ENCODE assay signal across 16 mouse cellular contexts in genomic region chr11:64880674-64881073, GRCm38 (mm10).
DNase-seq lines count a peak whose midpoint lies in the region; ATAC-seq and TF ChIP-seq lines count a peak whose summit lies in the region.
"Had no signal": no experiment of that assay in that cellular context is flagged by ENCODE, and none has a peak within 500 bp of the region (broad histone marks: within the 10 kb centered on the region; RNA-seq: fewer than 3 reads in every experiment).

No protein-coding gene starts in this region.

- no peak for ATAC-seq in heart, embryonic 12.5 days (ENCODE audit: insufficient number of reproducible peaks, low FRiP score)
- no peak for ATAC-seq in midbrain, postnatal 0 days (ENCODE audit: low FRiP score)
- no peak for ATAC-seq in midbrain, embryonic 16.5 days
- ATAC-seq in kidney, embryonic 16.5 days (ENCODE audit: low FRiP score, low TSS enrichment): no peak
- ATAC-seq: hindbrain, embryonic 16.5 days had no signal

- no peak for TF ChIP-seq POLR2A in thymus, adult 2 months (IDR thresholded peaks at IDR 0.05; ENCODE audit: control insufficient read depth, extremely low read depth, insufficient read depth, low read length, poor library complexity)

- H3K27me3 ChIP-seq in heart, embryonic 12.5 days (replicated peaks): 0 out of 2 replicates have a peak, but pooled peaks cover 3% of the 10 kb centered on the region
- no peaks in the 10 kb centered on the region for H3K27me3 ChIP-seq in midbrain, postnatal 0 days (ENCODE audit: insufficient read depth, low read length)
- H3K27me3 ChIP-seq in midbrain, embryonic 16.5 days (ENCODE audit: control insufficient read depth, insufficient read depth, low read depth, low read length): no peaks in the 10 kb centered on the region
- no peaks in the 10 kb centered on the region for H3K27me3 ChIP-seq in thymus, adult 2 months (ENCODE audit: control insufficient read depth, insufficient read depth, low read length)
- H3K27me3 ChIP-seq in kidney, embryonic 16.5 days (ENCODE audit: insufficient read depth, low read length): no peaks in the 10 kb centered on the region
- H3K27me3 ChIP-seq: embryonic facial prominence, embryonic 12.5 days had no signal

- DNase-seq in heart, adult 11 months: peak; percentile 46
- no peak for DNase-seq in midbrain, postnatal 0 days (ENCODE audit: low spot score)
- peak; percentile 9 for DNase-seq in thymus, adult 2 months
- no peak for DNase-seq in kidney, adult 9 months
- DNase-seq: adrenal gland, adult 2 months; cerebellum, adult 8-10 months; heart, adult 18-20 months; lung, adult 18-20 months; right cerebral cortex, postnatal 4 days had no signal

- no peaks in the 10 kb centered on the region for H3K36me3 ChIP-seq in heart, embryonic 12.5 days
- no peaks in the 10 kb centered on the region for H3K36me3 ChIP-seq in midbrain, postnatal 0 days (ENCODE audit: insufficient read depth, low read length)
- no peaks in the 10 kb centered on the region for H3K36me3 ChIP-seq in midbrain, embryonic 16.5 days (ENCODE audit: control insufficient read depth, insufficient read depth, low read length)
- H3K36me3 ChIP-seq in thymus, adult 2 months (ENCODE audit: control insufficient read depth, insufficient read depth, low read length): no peaks in the 10 kb centered on the region
- no peaks in the 10 kb centered on the region for H3K36me3 ChIP-seq in kidney, embryonic 16.5 days (ENCODE audit: insufficient read depth, low read length)
- H3K36me3 ChIP-seq: embryonic facial prominence, embryonic 12.5 days; limb, embryonic 12.5 days had no signal

- H3K9me3 ChIP-seq in heart, embryonic 12.5 days (replicated peaks): no peaks in the 10 kb centered on the region
- H3K9me3 ChIP-seq in midbrain, postnatal 0 days (ENCODE audit: low read length): no peaks in the 10 kb centered on the region
- no peaks in the 10 kb centered on the region for H3K9me3 ChIP-seq in midbrain, embryonic 16.5 days (replicated peaks; ENCODE audit: control insufficient read depth, low read length, poor library complexity, severe bottlenecking)
- H3K9me3 ChIP-seq in kidney, embryonic 16.5 days (ENCODE audit: low read length): no peaks in the 10 kb centered on the region
- H3K9me3 ChIP-seq: embryonic facial prominence, embryonic 12.5 days; limb, embryonic 12.5 days had no signal

- 20% methylated on average over 8 of the region's 8 CpGs for WGBS in heart, embryonic 12.5 days
- whole genome bisulfite sequencing in midbrain, postnatal 0 days: 29% methylated on average over 8 of the region's 8 CpGs
- 42% methylated on average over 8 of the region's 8 CpGs for WGBS in midbrain, embryonic 16.5 days
- WGBS in thymus, adult 2 months: 33% methylated on average over 8 of the region's 8 CpGs
- WGBS in kidney, embryonic 16.5 days: 53% methylated on average over 8 of the region's 8 CpGs

- no peak overlapping the region for H3K27ac ChIP-seq in heart, embryonic 12.5 days (ENCODE audit: poor library complexity, severe bottlenecking)
- no peak overlapping the region for H3K27ac ChIP-seq in midbrain, postnatal 0 days (ENCODE audit: low read depth, low read length)
- H3K27ac ChIP-seq in midbrain, embryonic 16.5 days (ENCODE audit: low read length): no peak overlapping the region
- no peak overlapping the region for H3K27ac ChIP-seq in thymus, adult 2 months (ENCODE audit: control insufficient read depth, insufficient read depth, low read length)
- H3K27ac ChIP-seq in kidney, embryonic 16.5 days (ENCODE audit: low read length): no peak overlapping the region
- H3K27ac ChIP-seq: embryonic facial prominence, embryonic 12.5 days; limb, embryonic 12.5 days; macrophage had no signal

- H3K9ac ChIP-seq in heart, embryonic 12.5 days: no peak overlapping the region
- H3K9ac ChIP-seq in midbrain, postnatal 0 days (replicated peaks; ENCODE audit: low read length, poor library complexity, severe bottlenecking): no peak overlapping the region
- H3K9ac ChIP-seq in midbrain, embryonic 16.5 days (ENCODE audit: low read depth, low read length): no peak overlapping the region
- H3K9ac ChIP-seq in kidney, embryonic 16.5 days (replicated peaks; ENCODE audit: low read length): no peak overlapping the region
- H3K9ac ChIP-seq: embryonic facial prominence, embryonic 12.5 days; limb, embryonic 12.5 days had no signal

- no peak overlapping the region for H3K4me2 ChIP-seq in heart, embryonic 12.5 days
- no peak overlapping the region for H3K4me2 ChIP-seq in midbrain, postnatal 0 days (ENCODE audit: low read depth, low read length, poor library complexity, severe bottlenecking)
- no peak overlapping the region for H3K4me2 ChIP-seq in midbrain, embryonic 16.5 days (ENCODE audit: low read length)
- no peak overlapping the region for H3K4me2 ChIP-seq in kidney, embryonic 16.5 days (replicated peaks; ENCODE audit: low read depth, low read length)
- H3K4me2 ChIP-seq: embryonic facial prominence, embryonic 12.5 days; limb, embryonic 12.5 days had no signal

- H3K4me3 ChIP-seq in heart, embryonic 12.5 days: no peak overlapping the region
- no peak overlapping the region for H3K4me3 ChIP-seq in midbrain, postnatal 0 days (ENCODE audit: low read depth, low read length)
- H3K4me3 ChIP-seq in midbrain, embryonic 16.5 days (ENCODE audit: low read depth, low read length): no peak overlapping the region
- no peak overlapping the region for H3K4me3 ChIP-seq in thymus, adult 2 months (ENCODE audit: control insufficient read depth, insufficient read depth, low read length)
- no peak overlapping the region for H3K4me3 ChIP-seq in kidney, embryonic 16.5 days (ENCODE audit: low read length)
- H3K4me3 ChIP-seq: embryonic facial prominence, embryonic 12.5 days; limb, embryonic 12.5 days had no signal

- peak; percentile 64 for TF ChIP-seq CTCF in midbrain, postnatal 0 days (IDR thresholded peaks at IDR 0.05)
- TF ChIP-seq CTCF in thymus, adult 2 months (IDR thresholded peaks at IDR 0.05; ENCODE audit: borderline replicate concordance, control insufficient read depth, extremely low read depth, insufficient read depth, low read length, poor library complexity): no peak

- H3K4me1 ChIP-seq in heart, embryonic 12.5 days (replicated peaks): no peaks in the 10 kb centered on the region
- no peaks in the 10 kb centered on the region for H3K4me1 ChIP-seq in midbrain, postnatal 0 days (ENCODE audit: insufficient read depth, low read length)
- H3K4me1 ChIP-seq in midbrain, embryonic 16.5 days (ENCODE audit: control insufficient read depth, insufficient read depth, low read length): no peaks in the 10 kb centered on the region
- H3K4me1 ChIP-seq in thymus, adult 2 months (replicated peaks; ENCODE audit: control insufficient read depth, insufficient read depth, low read length): no peaks in the 10 kb centered on the region
- no peaks in the 10 kb centered on the region for H3K4me1 ChIP-seq in kidney, embryonic 16.5 days (ENCODE audit: insufficient read depth, low read length)
- H3K4me1 ChIP-seq: embryonic facial prominence, embryonic 12.5 days; limb, embryonic 12.5 days had no signal

Comparison
In these comparisons a context has a peak if more than half of its experiments do, and no peak if none do; other contexts are left out.
1. DNase-seq: peak in heart, adult 11 months (single experiment) and thymus, adult 2 months (single experiment); none in midbrain, postnatal 0 days (single experiment) and kidney, adult 9 months (single experiment).